Mouse (Mus musculus): Measurements from ENCODE around the gene Rev1. TPM values are rescaled to one million over a fixed set of nuclear protein-coding genes. Genes with fewer than 3 reads are reported as not detected.

Gene Rev1
- polyA plus RNA-seq, 2 experiments: 13.0 to 14.6 TPM

DNA sequence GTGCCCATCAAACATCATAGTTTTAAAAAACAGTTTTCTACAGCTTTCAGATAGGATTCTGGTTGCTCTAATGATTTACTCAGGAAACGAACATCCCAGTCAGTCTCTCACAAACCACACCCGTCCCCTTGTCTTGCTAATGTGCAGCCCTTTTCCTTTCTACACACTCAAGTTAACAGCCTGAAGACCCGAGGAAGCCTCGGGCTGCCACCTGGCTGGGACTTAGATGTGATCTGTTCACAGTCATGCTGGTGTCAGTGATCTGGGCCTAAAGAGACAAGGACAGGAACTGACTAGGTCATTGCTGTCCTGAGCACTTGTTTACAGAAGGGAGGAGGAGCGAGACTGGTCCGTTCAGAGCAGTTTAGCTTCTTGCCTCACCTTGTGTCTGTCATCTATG is 71.2 kb downstream of the Rev1 start:
- TF ChIP-seq CTCF (IDR thresholded peaks at IDR 0.05; ENCODE audit: low read depth) (no peak), EP300 (IDR thresholded peaks at IDR 0.05; ENCODE audit: low read depth) (no peak)
- Histone ChIP-seq H3K4me2 (ENCODE audit: low read depth) (no peak overlapping the region), H3K9ac (replicated peaks) (no peak overlapping the region), H3K9me3 (ENCODE audit: control insufficient read depth, low read length) (no peaks in the 10 kb centered on the region), H3K27me3 (ENCODE audit: control insufficient read depth, insufficient read depth, low read length) (no peaks in the 10 kb centered on the region), H3K4me3 (ENCODE audit: insufficient read depth in 1 of 2, low read depth in 2 of 2, low read length in 2 of 2) (no peak overlapping the region), H3K4me1 (replicated peaks; ENCODE audit: control insufficient read depth in 2 of 2, insufficient read depth in 2 of 2, low read length in 1 of 2) (no peaks in the 10 kb centered on the region), H3K36me3 (replicated peaks; ENCODE audit: control insufficient read depth, insufficient read depth, low read depth) (peaks cover 68% of the 10 kb centered on the region), H3K27ac (no peak overlapping the region)
- DNase-seq (ENCODE audit: low read depth in 3 of 3, low spot score in 3 of 3) (no peak), ATAC-seq (ENCODE audit: insufficient read depth) (no peak)
- 71% methylated on average over 6 of the region's 6 CpGs for WGBS (ENCODE audit: insufficient replicate concordance)

DNA sequence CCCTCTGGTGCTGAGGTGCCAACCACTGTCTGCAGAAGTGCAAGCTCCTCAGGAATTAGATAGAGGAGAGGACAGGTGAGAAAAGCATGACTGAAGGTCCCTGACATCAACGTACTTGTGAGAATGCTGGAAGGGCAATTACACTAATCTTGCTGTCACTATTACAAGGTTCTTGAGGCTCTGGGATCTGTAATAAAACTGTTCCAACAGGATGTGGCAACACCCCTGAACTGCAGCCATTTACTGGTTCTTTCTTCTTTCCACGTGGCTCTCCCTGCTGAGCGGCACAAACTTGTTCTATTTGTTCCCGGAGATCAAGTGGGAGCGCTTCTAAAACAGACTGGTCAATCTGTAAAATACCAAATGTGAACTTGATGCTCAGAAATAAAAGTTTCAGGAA is 74.4 kb downstream of the Rev1 start:
- Histone ChIP-seq H3K4me2 (ENCODE audit: low read depth) (no peak overlapping the region), H3K4me3 (ENCODE audit: insufficient read depth in 1 of 2, low read depth in 2 of 2, low read length in 2 of 2) (no peak overlapping the region), H3K27me3 (ENCODE audit: control insufficient read depth, insufficient read depth, low read length) (no peaks in the 10 kb centered on the region), H3K9me3 (ENCODE audit: control insufficient read depth, low read length) (no peaks in the 10 kb centered on the region), H3K27ac (no peak overlapping the region), H3K4me1 (replicated peaks; ENCODE audit: control insufficient read depth in 2 of 2, insufficient read depth in 2 of 2, low read length in 1 of 2) (no peaks in the 10 kb centered on the region), H3K36me3 (replicated peaks; ENCODE audit: control insufficient read depth, insufficient read depth, low read depth) (peaks cover 81% of the 10 kb centered on the region), H3K9ac (replicated peaks) (no peak overlapping the region)
- ATAC-seq (ENCODE audit: insufficient read depth) (no peak), DNase-seq (ENCODE audit: low read depth in 3 of 3, low spot score in 3 of 3) (no peak)
- WGBS (ENCODE audit: insufficient replicate concordance): 84% methylated on average over 5 of the region's 5 CpGs
- TF ChIP-seq EP300 (IDR thresholded peaks at IDR 0.05; ENCODE audit: low read depth): no peak
- TF ChIP-seq CTCF (IDR thresholded peaks at IDR 0.05; ENCODE audit: low read depth): no peak

DNA sequence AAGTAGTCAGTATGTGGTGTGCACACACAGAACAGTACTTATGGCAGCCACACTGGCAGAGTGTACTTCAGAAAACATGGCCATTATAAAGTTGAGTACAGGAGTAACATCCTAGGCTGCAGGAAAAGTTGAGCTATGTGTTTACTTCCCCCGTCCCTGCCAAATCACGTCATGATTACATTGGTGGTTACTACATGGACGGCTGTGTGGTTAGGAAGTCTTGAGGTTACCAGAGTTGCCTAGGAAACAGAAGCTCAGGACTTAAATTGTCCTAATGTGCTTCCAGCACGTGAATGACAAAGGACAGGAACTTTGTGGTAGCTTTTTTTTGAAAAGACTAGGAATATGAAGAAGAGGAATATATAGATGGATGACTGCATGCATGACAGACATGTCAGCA is 80.0 kb downstream of the Rev1 start:
- Histone ChIP-seq H3K27ac (no peak overlapping the region), H3K27me3 (ENCODE audit: control insufficient read depth, insufficient read depth, low read length) (no peaks in the 10 kb centered on the region), H3K4me3 (ENCODE audit: insufficient read depth in 1 of 2, low read depth in 2 of 2, low read length in 2 of 2) (no peak overlapping the region), H3K9me3 (ENCODE audit: control insufficient read depth, low read length) (no peaks in the 10 kb centered on the region), H3K4me1 (replicated peaks; ENCODE audit: control insufficient read depth in 2 of 2, insufficient read depth in 2 of 2, low read length in 1 of 2) (no peaks in the 10 kb centered on the region), H3K4me2 (ENCODE audit: low read depth) (no peak overlapping the region), H3K36me3 (replicated peaks; ENCODE audit: control insufficient read depth, insufficient read depth, low read depth) (peaks cover 92% of the 10 kb centered on the region), H3K9ac (replicated peaks) (no peak overlapping the region)
- WGBS (ENCODE audit: insufficient replicate concordance): 40% methylated on average over 4 of the region's 4 CpGs
- ATAC-seq (ENCODE audit: insufficient read depth) (no peak), DNase-seq (ENCODE audit: low read depth in 3 of 3, low spot score in 3 of 3) (no peak)
- TF ChIP-seq EP300 (IDR thresholded peaks at IDR 0.05; ENCODE audit: low read depth) (no peak), CTCF (IDR thresholded peaks at IDR 0.05; ENCODE audit: low read depth) (no peak)

DNA sequence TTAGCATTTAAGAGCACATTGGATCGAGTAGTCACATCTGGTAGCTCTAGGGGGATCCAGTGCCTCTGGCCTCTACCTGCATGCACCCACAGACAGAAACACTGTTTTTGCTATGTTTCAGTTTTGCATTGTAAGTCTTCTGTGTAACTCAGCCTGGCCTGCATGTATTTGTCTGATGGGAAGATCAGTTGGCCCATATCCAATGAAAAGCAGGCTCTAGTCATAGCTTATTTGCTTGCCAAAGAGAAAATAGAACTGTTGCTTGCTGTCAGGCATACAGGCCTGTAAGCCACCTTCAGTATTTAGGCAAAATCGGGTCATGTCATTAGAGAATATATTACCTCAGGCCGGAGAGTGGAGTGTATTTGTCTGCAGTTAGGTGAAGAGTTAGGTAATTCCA is 81.5 kb downstream of the Rev1 start:
- no peaks in the 10 kb centered on the region for H3K27me3 ChIP-seq (ENCODE audit: control insufficient read depth, insufficient read depth, low read length)
- TF ChIP-seq EP300 (IDR thresholded peaks at IDR 0.05; ENCODE audit: low read depth): no peak
- no peak for TF ChIP-seq CTCF (IDR thresholded peaks at IDR 0.05; ENCODE audit: low read depth)
- H3K4me3 ChIP-seq (ENCODE audit: insufficient read depth in 1 of 2, low read depth in 2 of 2, low read length in 2 of 2): no peak overlapping the region
- no peaks in the 10 kb centered on the region for H3K4me1 ChIP-seq (replicated peaks; ENCODE audit: control insufficient read depth in 2 of 2, insufficient read depth in 2 of 2, low read length in 1 of 2)
- DNase-seq (ENCODE audit: low read depth in 3 of 3, low spot score in 3 of 3): no peak
- H3K9me3 ChIP-seq (ENCODE audit: control insufficient read depth, low read length): no peaks in the 10 kb centered on the region
- no peak overlapping the region for H3K4me2 ChIP-seq (ENCODE audit: low read depth)
- H3K9ac ChIP-seq (replicated peaks): no peak overlapping the region
- WGBS (ENCODE audit: insufficient replicate concordance): 88% methylated on average over 3 of the region's 3 CpGs
- no peak overlapping the region for H3K27ac ChIP-seq
- no peak for ATAC-seq (ENCODE audit: insufficient read depth)
- H3K36me3 ChIP-seq (replicated peaks; ENCODE audit: control insufficient read depth, insufficient read depth, low read depth): peaks cover 89% of the 10 kb centered on the region

DNA sequence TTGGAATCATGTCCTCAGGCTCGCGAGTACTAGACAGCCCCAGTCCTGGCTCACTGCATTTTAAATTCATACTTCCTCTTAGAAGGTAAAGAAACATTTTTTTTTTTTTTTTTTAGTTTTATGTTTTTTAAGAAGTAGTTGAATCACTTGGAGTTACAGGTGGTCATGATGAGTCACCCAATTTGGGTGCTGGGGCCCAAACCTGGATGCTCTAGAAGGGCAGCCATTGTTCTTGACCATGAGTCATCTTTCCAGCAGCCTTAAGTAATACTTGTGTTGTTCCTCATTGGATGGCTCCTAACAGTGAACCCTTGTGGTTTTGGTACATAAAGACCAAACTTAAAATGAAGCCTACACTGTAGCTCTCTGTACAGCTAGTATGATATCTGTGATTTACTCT is 90.7 kb downstream of the Rev1 start:
- H3K9me3 ChIP-seq (ENCODE audit: control insufficient read depth, low read length): no peaks in the 10 kb centered on the region
- H3K27me3 ChIP-seq (ENCODE audit: control insufficient read depth, insufficient read depth, low read length): no peaks in the 10 kb centered on the region
- H3K36me3 ChIP-seq (replicated peaks; ENCODE audit: control insufficient read depth, insufficient read depth, low read depth): peaks cover 68% of the 10 kb centered on the region
- no peak overlapping the region for H3K9ac ChIP-seq (replicated peaks)
- H3K4me2 ChIP-seq (ENCODE audit: low read depth): no peak overlapping the region
- no peak overlapping the region for H3K4me3 ChIP-seq (ENCODE audit: insufficient read depth in 1 of 2, low read depth in 2 of 2, low read length in 2 of 2)
- H3K4me1 ChIP-seq (replicated peaks; ENCODE audit: control insufficient read depth in 2 of 2, insufficient read depth in 2 of 2, low read length in 1 of 2): no peaks in the 10 kb centered on the region
- DNase-seq (ENCODE audit: low read depth in 3 of 3, low spot score in 3 of 3): no peak
- TF ChIP-seq CTCF (IDR thresholded peaks at IDR 0.05; ENCODE audit: low read depth): no peak
- ATAC-seq (ENCODE audit: insufficient read depth): no peak
- 84% methylated on average over 2 of the region's 2 CpGs for WGBS (ENCODE audit: insufficient replicate concordance)
- H3K27ac ChIP-seq: no peak overlapping the region
